Mouse (Mus musculus) adrenal gland, postnatal 14 days (tissue): ENCODE measurements around the gene Tbc1d24. TPM values are rescaled to one million over a fixed set of nuclear protein-coding genes. Genes with fewer than 3 reads are reported as not detected.

Source experiments
- DNase-seq: peaks from one replicate; pipeline ENCODE4 v3.0.0; 2021; ENCODE audit warnings: mixed read lengths
- total RNA-seq: library from RNA; stranded (reverse); gene quantifications from 2 replicates; pipeline ENCODE4 v1.2.3, GENCODE M21; 2021

The Tbc1d24 gene
- total RNA-seq, 1 experiment from 2014 or later = 11.0 TPM

- DNase-seq = no peak
These were observed 5.2 kb upstream of the Tbc1d24 start for GRCm38 (mm10) chr17:24210591-24210990.

DNA sequence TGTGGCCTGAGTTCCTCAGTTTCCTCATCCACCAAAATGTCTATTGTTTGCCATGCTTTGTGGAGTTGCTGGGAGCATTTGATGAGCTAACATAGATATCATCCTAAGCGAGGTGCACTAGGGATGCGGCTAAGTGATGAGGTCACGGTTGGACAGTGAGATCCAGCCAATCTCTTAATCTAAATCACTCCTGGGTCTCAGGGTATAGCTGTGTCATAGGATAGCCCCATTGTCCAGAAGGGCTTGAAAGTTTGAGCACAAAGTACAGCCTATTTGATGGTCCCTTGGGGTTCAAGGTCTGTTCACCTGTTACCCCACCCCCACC is 4.5 kb upstream of the Tbc1d24 start:
- DNase-seq = no peak

GRCm38 (mm10) chr17:24209043-24209915 is 3.9 kb upstream of the Tbc1d24 start, which contains the start of gene Ntn3:
Gene Ntn3, minus strand, starts transcription at chr17:24209531.
- peak; percentile 66 for DNase-seq

GRCm38 (mm10) chr17:24208641-24209042 is 3.3 kb upstream of the Tbc1d24 start:
- peak; percentile 57 for DNase-seq

DNA sequence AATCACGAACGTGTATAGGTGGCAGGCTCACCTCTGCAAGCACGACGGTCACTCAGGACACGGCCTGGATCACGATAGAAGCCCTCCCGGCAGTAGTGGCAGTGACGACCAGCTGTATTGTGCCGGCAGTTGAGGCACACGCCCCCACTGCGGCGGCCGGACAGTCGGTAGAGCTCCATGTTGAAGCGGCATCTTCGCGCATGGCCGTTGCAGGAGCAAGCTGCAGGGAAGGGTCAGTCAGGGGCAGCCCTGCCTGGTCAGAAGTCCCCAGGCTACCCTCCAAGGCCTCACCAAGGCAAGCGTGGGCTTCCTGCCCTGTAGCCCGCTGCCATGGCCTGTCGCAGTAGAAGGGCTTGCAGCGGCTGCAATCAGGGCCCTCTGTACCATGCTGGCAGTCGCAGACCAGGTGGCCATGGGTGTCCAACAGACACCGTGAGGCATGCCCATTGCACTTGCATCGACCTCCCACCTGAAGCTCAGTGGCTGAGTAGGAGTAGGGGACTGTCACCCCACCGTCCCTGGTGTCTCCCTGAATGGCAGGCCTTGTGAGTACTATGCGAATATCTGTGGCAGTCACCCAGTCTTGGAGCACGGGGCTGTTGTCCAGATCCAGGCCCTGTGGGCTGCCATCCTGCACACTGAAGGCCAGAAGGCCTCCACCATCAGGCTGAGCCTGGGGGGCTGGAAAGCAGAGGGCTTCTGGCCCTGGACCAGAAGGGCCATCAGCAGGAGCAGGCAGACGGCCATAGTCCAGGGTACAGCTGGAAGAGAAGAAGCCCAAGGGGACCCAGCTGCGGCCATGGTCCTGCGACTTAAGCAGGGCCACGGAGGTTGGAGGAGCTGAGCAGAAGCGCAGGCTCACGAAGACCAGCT is 2.6 kb upstream of the Tbc1d24 start:
- no peak for DNase-seq

DNA sequence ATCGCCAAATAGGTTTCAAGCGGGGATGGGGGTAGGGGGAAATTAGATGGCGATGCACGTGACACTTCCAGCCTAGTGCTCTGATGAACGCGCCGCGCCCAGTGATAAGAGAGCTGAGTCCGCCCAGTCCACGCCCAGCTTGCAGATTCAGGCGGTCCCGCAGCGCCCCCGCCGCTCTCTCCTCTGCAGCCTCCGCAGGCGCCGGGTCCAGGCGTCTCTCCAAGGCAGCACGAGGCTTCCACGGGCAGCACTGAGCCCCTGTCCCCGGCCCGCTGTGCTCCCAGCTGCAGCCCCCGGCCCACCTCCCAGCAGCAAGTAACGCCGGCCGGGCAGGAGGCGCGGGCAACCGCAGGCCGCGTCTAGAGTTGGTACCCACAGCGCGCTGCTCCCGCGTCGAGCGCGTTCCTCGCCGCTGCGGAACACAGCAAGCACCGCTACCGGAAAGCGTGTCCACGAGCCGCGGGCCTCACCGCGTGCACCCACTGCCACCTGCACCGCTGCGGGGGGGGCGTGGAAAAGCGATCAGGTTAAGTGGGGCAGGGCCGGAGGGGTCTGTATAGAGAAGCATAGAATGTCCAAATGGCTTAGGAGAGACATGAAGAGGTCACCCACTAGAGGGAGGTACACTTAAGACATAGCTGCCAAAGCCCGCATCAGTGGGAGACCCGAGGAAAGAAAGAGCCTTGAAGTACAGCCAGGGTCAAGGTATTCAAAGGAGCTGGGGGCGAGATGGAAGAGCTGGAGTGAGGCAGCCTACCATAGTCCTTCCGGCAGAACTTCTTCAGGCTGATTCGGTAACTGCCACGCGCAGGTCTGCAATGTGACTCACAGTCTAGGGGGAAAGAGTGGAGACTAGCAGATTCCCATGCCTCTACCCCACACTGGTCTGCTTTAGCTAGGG is 1.3 kb upstream of the Tbc1d24 start:
- DNase-seq = peak; percentile 64

DNA sequence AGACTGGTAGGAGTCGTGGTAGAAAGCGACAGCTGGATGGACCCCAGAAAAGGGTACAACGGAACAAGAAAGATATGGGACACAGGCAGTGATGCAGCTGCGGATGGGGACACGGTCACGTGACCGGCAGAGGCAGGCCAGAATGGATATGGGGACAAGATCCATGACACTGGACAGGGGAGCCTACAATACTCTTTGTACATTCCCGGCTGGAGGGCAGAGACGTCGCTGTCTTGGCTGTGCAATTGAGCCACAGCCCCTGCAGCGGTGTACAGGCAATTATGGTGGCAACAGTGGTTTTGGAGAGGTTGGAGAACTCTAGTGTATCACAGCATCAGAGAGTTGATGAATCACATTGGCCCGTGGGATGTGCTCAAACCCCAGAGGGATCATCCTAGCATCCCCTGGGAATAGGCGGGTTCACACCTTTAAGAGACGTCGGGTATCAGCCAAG is 573 bp upstream of the Tbc1d24 start:
- DNase-seq = peak; percentile 56

GRCm38 (mm10) chr17:24204846-24205245 is 516 bp downstream of the Tbc1d24 start:
- DNase-seq = peak; percentile 65

- DNase-seq = peak; percentile 43
These were observed 1.5 kb downstream of the Tbc1d24 start for GRCm38 (mm10) chr17:24203611-24204534.

DNA sequence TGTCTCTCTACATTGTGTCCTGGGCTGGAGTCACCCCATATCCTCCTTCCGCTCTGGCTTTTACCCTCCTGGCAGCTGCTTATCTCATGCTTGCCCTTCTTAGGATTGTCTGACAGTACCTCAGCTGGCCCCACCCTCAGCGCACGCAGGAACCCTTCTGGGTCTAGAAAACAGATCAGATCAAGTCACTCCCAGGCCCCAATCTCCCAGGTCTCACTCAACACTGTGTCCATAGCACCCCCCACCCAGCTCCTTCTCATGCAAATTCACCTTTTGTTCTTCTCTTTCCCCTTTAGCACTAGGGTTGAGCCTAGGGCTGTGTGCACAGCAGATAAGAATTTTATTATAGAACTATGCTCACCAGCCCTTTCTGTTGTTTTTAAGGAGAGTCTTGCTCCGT is 2.3 kb downstream of the Tbc1d24 start:
- no peak for DNase-seq

- DNase-seq = no peak
These were observed 4.3 kb downstream of the Tbc1d24 start for GRCm38 (mm10) chr17:24201092-24201491.

DNA sequence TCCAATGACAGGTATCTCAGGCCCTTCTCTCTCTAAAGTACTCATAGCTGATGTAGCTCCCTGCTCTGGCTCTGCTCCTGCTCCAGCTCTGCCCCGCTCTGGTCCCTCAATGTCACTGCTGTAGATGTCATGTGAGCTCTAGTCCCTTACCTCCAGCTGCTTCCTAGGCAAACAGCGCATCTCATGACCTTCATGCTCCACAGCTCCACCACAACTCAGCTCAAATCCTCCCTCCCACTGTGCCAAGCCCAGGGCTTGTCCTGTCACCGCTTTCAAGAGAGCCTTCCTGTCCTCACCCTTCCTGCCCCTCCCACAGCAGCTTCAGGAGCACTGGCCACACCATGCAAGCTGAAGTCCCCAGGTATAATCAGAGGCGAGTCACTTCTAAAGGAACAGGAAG is 5.6 kb downstream of the Tbc1d24 start:
- no peak for DNase-seq

- no peak for DNase-seq
These were observed 6.1 kb downstream of the Tbc1d24 start for GRCm38 (mm10) chr17:24199252-24199651.

- no peak for DNase-seq
These were observed 8.1 kb downstream of the Tbc1d24 start for GRCm38 (mm10) chr17:24197032-24197824.

DNA sequence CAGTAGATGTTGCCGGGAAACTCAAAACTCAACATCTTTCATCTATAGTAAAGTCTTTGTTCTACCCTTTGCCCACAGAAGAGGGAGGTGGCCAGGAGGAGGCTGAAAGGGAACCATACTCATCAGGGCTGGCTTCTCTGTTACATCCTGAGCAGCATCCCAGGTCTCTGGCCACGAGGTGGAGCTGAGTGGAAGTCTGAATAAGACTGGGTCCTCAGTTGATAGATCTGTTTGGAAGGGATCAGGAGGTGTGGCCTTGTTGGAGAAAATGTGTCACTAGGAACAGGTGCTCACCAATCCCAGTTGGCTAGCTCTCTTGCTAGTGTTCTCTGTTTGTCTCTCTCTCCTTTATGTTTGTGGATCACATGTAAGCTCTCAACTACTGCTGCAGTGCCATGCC is 10.0 kb downstream of the Tbc1d24 start:
- DNase-seq = no peak

DNA sequence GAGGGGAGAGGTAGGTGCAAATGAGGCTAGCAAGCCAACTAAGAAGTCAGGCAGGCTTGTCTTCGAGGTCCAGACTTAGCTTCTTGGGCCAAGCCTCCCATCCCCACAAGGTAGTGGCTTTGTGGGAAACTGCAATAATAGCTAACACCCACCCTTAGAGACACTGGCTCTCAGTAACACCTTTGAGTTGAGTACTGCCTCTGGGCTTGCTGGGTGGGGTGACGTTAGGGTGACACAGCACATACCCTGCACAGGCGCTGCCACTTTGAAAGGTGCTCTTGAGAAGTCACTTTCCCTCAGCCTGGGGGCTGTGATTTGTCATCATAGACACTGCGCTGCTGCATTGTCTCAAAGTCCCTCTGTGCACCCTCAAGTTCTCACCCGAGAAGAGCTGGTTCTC is 11.6 kb downstream of the Tbc1d24 start:
- DNase-seq = no peak

DNA sequence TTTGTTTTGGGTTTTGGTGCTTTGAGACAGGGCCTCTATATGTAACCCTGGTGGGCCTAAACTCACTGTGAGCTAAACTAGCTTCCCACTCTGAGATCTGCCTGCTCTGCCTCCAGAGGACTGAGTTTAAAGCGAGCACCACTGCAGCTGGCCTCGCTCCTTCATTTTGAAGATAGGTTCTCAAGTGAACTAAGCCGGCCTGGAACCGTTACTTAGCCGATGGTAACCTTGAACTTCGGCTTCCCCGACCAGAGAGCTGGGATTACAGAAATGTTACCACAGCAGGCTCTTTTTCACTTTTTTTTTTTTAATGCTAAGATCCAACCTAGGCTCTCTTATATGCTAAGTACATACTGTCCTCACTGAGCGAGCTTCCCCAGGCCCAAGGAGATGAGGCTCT is 12.1 kb downstream of the Tbc1d24 start:
- DNase-seq = no peak

DNA sequence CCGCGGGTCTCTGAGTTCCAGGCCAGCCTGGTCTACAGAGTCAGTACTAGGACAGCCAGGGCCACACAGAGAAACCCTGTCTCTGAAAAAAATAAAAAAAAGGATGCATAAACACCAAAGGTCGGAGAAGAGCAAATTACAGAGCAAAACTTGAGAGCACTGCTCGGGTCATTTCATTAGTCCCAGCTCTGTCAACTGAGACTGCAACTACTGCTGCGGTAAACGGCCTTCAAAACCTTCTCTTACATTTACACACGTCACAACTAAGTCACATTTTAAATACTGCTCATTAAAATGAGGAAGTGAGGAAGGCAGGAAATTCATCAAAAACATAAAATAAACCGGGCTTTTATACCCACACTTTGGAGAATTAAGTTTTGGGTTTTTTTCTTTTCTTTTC is 12.5 kb downstream of the Tbc1d24 start:
- DNase-seq = no peak

GRCm38 (mm10) chr17:24191481-24191880 is 13.9 kb downstream of the Tbc1d24 start:
- DNase-seq = no peak

DNA sequence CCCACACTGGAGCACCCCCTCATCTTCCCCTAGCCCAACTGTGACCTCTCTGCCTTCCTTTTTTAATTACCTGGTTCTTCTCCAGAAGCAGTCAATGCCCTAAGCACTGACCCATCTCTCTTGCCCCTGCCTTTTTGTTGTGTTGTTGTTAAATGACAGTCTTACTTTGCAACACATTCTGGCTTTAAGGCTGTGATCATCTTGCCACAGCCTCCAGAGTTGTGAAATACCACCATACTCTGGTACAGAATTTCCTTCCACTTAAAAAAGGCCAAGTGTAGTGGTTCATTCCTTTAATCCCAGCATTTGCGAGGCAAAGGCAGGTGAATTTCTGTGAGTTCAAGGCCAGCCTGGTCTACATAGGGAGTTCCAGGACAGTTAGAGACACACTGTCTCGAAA is 14.4 kb downstream of the Tbc1d24 start:
- no peak for DNase-seq
